Mouse (Mus musculus) lung, postnatal 4 days (tissue): ENCODE results near the gene Zfp451.
A peak's percentile ranks its signal among the peaks of the same experiment; 100 is the strongest.
"Not testable (repeated sequence)": the region's sequence is repeated elsewhere in the genome, so short reads cannot be mapped to it uniquely, and the experiment has no call there.

Experiments used
- DNase-seq, 2 experiments: peaks; one replicate each; pipeline ENCODE4 v3.0.0; 2021

Gene Zfp451

DNA sequence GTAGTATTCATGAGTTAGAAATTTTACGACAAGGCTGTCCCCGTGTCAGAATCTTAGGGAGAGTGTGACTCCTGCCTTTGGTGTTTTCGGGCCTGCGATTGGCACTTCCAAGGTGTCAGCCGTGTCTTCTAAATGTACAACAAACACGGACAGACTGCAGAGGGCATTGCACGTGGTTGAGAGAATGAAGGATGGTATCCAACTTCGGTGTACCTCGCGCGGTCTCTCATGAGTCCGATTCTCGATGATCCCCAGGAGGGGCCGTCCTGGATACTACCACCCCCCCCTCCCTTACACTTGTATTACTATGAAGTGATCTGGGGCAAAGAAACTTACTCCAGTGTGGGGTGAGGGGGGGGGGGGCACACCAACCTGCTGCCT lies 57.4 kb downstream of the Zfp451 start:
- no peak for DNase-seq

DNA sequence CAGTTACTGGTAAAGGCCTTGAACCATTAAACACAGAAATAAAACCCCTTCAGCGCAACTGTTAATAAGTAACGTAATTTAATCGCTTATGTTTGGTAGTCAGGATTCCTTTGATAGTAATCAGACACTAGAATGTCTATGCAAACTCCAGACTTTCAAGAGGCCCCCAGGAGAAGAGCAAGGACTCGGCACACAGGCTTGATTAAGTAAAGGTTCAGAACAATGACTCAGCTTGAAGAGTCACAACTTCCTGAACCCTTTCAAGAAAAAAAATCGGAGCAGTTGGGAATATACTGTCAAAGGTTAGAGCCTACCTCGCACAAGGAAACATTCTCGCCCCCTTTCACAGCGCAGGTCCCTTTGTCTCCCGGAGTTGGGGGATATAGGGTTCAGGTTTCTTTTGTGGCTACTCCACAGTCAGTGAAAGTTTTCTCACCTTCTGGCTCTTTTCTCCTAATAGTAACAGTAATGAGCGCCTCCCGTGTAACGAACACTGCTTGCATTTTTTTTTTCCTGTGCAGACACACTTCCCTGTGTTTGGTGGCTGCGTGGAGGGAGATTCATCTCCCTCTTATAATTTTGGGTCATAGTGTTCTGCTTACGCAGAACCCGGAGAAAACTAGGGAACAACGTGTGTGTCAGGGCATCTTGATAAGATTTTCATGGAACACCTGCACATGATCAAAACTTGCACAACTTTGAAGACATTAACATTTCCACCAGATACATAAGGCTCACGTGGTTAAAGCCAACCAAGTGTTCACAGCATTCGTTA lies 58.0 kb downstream of the Zfp451 start:
- DNase-seq, result no peak

DNA sequence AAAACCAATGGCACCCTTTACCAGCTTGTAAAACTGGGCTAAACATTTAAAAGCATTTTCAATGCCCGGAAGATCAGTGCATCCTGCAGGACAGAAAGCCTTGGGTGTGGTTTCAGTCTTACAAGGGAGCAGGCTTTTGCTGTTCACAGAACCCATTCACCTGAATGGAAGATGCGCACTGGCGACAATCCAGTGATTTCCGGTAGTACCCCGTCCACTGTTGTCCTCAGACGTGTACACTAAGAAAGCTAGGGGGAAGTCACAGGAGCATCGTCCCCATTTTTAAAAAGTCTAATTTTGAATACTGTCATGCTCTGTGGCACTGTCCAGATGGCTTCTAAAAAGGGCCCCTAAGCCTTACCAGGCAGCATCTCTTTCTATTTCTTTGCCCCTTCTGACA lies 58.6 kb downstream of the Zfp451 start:
- DNase-seq, result no peak

DNA sequence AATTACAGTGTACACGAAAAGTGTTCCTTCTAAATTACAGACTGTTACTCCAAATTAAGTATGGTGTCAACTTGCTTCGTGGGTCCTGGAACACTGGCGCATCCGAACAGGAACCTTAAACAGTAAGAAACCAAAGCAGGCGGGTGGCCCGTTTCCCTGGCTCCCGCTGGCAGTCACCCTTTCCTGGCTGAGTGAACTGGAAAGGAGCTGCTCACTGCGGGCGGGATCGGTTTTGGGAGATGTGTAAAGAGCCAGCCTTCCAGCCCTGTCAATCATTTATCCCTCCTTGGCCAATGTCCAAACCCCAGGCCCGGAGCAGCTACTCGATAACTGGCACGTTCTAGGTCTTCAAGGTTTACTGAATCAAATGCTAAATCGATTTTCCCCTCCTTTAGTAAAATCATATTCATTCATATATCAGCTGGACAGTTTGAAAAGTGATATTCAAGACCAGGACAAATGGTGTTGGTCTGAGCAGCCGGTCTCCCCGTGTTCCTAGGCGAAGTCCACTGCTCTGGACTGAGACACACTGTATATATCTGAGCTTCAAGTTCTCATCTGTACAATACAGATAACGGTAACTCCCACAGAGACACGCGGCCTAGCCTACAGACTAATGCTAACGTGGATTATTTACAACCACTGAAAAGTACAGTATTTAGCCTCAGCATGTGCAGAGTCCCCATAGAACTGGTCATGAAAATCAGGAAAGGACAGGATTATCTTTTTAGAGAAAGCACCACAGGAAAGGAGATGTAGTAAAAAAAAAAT lies 59.2 kb downstream of the Zfp451 start:
- DNase-seq, result no peak

DNA sequence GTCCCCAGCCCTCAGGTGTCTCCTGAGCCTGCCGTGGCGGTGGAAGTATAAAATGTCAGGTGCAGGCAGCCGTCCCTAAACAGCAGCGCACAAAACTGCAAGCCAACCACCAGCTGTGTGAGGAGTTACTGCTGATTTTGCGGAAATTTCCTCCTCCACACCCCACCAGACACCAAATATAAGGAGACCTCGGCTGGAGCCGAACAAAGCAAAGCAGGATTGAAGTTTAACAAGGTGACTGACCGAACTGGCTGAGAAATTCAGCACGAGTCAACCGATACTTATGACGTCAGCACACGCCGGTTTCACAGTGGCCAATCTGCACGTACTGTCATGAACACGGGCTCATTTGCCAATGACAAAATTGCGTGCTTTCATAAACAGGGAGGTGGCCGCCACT lies 60.3 kb downstream of the Zfp451 start:
- DNase-seq, result no peak

DNA sequence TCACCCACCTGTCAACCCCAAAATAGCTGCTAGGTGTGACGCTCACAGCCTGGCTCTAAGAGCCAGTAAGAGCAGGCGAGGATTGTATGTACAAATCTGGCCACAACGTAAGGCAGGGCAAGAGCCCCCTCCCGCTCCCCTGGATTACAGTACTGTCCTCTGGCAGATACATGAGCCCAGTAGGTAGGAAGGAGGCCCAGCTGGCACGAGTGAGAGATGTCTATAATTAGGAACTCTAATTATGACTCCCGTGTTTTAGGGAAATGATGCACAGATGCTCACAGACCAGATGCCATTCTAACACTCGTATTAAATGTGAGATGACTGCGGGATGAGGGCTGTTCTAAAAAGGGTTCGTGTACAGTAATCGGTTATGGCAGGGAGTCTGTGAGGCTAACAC lies 63.1 kb downstream of the Zfp451 start:
- DNase-seq, result no peak

DNA sequence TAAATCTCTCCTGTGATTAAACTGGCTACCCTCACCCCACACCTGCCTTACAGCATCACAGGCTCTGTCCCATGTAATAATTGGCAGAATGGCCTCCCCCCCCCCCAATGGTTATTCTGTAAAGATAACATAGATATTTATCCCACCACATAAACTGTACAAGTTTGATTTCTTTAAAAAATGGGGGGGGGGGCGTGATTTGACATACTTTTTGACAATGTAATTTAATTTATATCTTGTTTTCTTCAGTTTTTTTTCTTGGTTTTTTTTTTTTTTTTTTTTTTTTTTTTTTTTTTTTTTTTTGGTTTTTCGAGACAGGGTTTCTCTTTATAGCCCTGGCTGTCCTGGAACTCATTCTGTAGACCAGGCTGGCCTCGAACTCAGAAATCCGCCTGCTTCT lies 64.7 kb downstream of the Zfp451 start:
- not testable (repeated sequence) for DNase-seq

DNA sequence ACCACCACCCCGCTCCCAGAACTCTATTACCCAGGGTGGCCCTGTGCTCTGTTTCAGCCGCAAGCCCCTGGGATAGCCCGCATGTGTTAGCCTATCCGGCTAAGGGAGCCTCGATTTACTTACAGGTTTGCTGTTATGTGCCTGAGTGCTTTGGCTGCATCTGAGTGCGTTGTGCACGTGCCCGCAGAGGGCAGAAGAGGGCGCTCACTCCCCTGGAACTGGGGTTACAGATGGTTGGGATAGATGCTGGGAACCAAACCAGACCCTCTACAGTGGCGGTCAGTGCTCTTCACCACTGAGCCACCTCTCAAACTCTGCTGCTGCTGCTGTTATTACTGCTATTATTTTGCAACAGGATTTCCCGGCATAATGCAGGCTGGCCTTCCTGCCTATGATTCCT lies 65.3 kb downstream of the Zfp451 start:
- DNase-seq, result no peak

DNA sequence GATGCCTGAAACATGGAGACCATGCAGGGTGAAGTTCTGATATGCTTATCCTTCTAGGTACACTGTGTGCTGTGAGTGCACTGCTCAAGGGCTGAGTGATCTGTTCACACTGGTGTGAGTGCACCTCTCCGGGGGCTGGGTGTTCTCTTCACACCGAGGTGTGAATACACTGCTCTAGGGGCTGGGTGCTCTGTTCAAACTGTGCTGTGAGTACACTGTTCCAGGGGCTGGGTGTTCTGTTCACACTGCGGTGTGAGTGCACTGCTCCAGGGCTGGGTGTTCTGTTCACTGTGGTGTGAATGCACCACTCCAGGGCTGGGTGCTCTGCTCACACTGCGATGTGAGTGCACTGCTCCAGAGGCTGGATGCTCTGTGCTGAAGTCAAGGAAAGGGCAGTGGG lies 68.5 kb downstream of the Zfp451 start:
- no peak for DNase-seq

DNA sequence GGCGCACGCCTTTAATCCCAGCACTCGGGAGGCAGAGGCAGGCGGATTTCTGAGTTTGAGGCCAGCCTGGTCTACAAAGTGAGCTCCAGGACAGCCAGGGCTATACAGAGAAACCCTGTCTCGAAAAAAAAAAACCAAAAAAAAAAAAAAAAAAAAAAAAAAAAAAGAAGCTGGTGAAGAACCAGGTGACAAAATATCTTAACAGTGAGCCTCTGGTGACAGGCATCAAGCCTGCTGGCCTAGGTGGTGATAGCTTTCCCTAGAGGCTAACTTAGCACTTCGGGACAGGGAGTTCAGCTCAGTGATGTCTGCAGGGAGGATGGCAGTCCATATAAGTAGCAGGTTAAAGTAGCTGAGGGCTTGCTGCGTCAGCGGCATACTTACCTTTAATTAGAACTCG lies 69.6 kb downstream of the Zfp451 start:
- not testable (repeated sequence) for DNase-seq

DNA sequence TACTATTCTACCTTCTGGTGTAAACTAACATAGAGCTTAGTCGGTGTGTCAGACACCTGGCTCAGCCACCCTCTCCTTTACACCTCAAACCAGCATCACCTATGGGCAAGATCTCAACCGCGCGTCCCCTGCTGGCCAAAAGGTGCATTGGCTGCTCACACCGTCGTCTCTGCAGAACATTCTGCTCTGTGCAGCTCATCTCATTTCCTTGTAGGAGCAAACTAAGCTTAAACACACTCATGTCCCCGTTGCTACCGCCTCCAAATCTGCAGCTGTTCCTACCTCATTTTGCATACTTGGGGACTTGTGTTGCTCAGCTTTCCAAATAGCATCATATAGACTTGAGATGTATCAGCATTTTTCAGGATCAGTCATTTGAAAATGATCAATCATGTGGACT lies 71.5 kb downstream of the Zfp451 start:
- peak in 1 of 2 experiments; percentile 34 for DNase-seq

DNA sequence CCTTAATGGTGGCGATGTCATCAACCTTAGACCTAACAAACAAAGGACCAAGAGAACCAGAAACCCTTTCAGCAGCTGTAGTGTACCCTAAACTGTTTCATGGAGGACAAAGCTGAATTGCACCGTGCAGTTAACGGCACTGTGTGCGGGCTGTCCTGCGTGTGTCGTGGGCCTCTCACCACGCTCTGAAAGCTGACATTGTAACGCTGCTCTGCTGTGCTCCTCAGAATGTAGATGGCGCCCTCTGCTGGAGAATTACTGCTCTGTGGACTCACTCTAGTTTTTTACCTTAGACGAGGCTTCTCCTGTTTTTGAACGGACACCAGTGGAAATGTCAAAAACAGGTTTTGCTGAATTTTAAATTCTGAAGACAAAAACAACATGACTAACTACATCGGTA lies 75.1 kb downstream of the Zfp451 start:
- DNase-seq, result peak; percentile 53 to 82

DNA sequence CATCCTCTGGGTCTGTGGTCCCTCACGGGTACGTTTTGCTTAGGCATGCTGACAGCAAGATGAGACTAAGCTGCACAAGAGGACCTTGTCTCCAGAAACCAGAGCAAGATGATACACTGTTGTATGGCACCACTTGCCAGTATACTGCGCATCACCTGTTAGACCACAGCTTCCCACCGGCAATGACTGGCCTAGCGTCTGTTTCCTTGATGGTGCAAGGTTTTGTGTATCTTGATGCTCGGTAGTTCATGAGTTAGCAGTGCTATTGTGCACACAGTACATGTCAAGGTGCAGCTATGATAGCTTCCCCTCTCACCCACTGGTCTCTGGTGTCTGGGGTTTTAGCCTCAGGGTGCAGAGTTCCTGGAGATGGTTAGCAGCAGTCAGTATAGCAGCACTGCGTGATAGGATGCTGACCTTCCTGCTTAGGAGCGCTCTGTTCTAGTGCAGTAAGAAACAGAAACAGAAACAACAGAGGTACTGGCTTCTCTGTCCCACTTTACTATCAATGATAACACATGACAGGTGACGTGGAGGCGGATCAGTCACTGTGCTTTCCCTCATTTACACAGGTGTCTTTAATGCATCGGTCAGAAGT lies 75.6 kb downstream of the Zfp451 start:
- no peak for DNase-seq

DNA sequence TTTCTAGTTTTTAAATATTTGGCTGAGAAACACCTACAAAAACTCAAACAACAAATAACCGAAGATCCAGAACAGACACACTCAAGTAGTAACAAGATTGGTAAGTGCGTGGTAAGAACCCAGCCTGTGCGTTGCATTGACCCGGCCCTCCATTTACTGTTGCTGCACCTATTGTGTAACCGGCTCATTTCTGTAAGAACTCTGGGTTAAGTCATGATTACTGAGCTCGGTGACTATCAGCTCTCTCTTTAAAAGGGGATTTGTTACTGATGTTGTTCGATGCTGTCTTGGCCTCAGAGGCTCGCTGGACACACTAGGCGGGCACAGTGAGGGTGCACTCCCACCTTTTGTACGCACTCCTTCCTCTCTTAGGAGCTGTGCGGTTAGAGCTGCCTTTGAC lies 76.1 kb downstream of the Zfp451 start:
- no peak for DNase-seq

DNA sequence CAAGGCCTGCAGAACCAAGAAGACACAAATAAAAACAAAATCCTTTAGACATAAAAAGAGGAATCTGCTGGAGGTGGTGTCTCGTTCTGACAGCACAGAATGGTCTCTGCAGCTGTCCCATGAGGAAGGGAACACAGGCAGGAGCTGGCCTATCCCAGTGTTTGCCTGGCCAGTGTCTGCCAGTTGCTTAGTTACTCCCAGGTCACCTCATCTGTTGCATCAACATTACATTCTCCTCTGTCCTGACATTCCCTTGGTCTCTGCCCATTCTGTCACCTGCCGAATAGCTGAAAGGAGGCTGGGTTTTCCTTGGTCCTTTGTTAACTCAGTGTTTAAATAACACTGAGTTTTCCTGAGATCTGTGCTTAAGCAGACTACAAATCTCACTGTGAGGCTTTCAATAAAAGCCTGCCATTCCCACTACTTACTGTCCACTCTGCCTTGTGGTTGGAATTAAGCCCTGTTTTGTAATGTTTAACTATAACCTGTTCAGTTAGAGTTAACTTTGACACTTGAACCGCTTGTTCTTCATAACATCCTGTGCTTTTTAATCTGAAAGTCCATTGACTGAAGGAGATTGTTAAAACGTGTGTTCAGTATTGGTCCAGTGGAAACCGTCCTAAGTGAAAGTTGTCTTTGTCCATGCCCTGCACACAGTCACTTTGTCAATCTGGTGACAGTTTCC lies 80.3 kb downstream of the Zfp451 start:
- DNase-seq, result no peak

DNA sequence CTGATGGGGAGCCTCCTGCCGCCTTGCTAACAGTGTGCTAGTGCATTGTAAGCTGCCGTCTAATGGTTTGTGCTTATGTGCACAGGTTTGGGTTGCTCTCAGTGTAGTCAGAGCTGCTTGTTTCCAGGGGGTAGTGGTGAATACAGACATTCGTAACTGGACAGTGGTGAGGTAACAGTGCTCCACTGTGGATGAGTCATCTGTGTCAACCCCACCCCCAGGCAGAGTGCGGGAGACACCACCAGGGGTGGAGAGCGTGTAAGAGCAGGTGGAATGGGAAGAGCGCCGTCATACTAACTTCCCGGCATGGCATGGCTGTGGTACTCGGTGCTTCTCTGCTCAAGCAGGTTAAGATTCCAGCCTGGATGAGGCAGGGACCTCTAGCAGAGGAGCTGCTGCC lies 81.4 kb downstream of the Zfp451 start:
- DNase-seq, result no peak

DNA sequence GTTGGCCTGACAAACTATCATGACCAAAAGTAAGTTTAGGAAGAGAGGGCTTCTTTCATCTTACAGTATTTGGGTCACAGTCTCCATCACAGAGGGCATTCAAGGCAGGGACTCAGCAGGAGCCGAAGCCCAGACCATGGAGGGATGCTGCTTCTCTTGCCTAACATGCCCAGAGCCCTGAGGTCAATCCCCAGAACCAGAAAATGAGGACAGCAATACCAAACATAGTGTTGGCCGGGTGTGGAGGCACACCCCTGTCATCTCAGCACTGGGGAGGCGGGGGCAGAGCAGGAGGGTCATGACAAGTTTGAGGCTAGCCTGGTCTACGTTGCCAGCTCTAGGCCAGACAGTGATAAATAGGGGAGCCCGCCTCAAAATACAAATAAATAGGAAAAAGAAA lies 89.3 kb downstream of the Zfp451 start:
- no peak for DNase-seq

DNA sequence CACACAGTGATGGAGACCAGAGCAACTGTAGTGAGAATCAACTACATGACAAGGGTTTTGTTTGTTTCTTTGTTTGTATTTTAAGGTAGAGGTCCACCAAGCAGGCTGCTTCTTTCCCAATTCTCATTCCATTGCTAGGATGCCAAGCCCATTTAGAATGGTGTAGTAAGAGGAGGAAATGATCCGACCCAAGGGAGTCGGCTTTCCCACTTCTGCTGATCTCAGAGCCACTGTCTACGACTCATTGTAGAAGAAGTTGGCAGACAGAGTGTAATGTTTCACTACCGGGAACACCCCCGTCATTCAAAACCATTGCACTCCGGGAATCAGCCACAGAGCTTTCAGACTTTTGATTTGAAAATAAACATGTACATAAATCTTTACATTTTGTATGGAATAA lies 89.9 kb downstream of the Zfp451 start:
- DNase-seq, result no peak

DNA sequence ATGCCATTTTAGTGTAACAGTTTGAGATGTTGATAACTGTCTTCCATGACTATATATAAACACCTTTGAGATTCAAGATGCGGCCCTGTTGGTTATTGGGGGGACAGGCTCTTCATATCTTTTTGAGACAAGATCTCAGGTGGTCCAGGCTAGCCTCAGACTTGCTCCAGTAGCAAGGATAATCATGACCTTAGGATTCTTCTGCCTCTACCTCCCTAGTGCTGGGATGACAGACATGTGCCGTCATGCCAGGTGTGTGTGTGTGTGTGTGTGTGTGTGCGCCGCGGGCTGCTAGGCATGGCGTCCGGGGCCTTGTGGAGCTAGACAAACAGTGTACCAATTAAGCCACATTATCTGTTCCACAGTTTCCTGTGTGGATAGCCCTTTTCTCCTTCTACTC lies 93.4 kb downstream of the Zfp451 start:
- DNase-seq, result no peak

DNA sequence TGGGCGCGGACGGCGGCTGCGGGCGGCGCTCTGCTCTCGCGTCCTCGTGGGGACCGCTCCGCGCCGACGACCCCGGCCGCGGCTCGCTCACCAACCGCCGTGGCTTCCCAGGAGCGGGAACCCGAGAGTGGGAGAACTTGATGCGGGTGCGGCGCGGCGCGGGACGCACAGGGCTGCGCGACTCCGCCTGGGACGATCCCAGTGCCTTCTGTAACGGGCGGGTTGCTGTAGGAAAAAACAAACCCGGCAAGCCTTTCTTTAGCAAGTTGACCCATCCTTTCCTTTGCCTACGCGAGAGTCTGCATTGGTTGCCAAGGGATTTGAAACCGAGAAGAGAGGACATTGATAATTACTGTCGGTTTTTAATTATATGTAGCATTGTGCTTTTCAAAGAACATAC lies 94.2 kb downstream of the Zfp451 start:
- no peak for DNase-seq

DNA sequence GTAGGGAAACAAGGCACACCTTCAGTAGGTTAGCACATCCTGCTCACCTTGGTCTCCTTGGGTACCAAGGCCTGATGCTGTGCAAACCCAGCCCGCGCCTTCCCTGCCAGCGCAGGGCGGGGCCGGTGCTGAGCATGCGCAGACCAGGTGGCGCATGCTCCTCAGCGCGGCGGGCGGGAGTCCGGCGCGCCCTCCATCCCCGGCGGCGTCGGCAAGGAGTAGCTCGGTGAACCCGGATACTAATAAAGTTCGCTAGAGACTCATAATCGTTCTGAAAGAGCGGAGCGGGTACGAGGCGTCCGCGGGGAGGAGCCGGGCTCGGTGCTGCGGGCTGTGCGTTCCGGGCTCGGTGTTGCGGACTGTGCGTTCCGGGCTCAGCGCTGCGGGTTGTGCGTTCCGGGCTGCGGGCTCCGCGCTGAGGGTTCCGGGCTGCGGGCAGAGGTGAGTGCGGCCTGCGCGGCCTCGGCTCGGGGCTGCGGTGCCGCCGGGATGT lies 94.6 kb downstream of the Zfp451 start, which contains the start of gene Rab23:
TSS of gene Rab23 (plus strand) at position 155 of the 493 bp plus-strand sequence.
- DNase-seq, result peak; percentile 81 to 89

DNA sequence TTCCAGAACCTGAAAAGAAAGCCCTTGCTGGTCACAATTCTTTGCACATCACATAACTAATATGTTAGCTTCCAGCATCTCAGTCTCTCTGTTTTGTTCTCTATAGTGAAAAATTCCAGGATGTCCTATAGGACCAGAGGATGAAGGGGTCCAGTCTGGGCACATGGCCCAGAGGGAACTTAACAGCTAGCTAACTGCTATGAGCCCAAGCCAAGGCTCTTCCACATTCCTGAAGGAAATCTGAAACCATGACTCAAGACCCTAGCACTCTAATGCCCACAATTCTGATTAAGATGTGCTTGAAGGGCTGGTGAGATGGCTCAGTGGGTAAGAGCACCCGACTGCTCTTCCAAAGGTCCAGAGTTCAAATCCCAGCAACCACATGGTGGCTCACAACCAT lies 96.8 kb downstream of the Zfp451 start:
- no peak for DNase-seq

DNA sequence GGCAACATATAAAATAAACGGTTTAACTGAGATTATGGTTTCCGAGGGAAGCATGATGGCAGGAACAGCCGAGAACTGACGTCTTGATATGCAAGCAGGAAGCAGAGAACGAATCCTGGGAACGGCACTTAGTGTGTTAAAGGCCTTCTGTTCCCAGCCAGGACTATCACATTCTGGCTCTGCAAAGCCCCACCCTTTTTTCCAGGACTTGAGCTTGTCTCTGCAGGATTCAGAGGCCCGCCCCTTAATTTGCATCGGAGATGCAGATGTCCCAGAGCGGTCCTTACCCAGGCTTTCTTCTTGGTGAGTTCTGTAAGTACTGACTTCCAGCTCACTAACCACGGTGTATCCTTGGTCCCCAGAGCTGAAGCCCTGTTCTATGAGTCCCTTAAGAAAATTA lies 99.6 kb downstream of the Zfp451 start:
- no peak for DNase-seq
